Mouse (Mus musculus) monocyte, adult 5-6 weeks (primary cell): ENCODE measurements around the gene Gm10337. TPM values are rescaled to one million over a fixed set of nuclear protein-coding genes. Genes with fewer than 3 reads are reported as not detected.

ENCODE experiments used
- ATAC-seq: fragments of 153-309, 156-312 bp; replicated peaks from 2 replicates; pipeline ENCODE4 v1.8.0; 2017; ENCODE audit warnings: mild to moderate bottlenecking; ENCODE audit not compliant: low TSS enrichment, insufficient number of reproducible peaks, severe bottlenecking, poor library complexity, low FRiP score
- total RNA-seq: library from RNA; stranded (forward); fragments of 200-1000, 200-491, 200-594 nt; gene quantifications from 3 replicates; pipeline ENCODE4 v1.2.3, GENCODE M21; 2017

The Gm10337 gene
- total RNA-seq, 1 experiment from 2014 or later: not detected

- no peak for ATAC-seq
These were observed 15.9 kb upstream of the Gm10337 start for GRCm38 (mm10) chr15:102487664-102488063.

GRCm38 (mm10) chr15:102498322-102498721, 5.2 kb upstream of the Gm10337 start:
- no peak for ATAC-seq

- no peak for ATAC-seq
These were observed 4.2 kb upstream of the Gm10337 start for GRCm38 (mm10) chr15:102499370-102499769.

- ATAC-seq: no peak
These were observed 3.7 kb upstream of the Gm10337 start for GRCm38 (mm10) chr15:102499851-102500250.

GRCm38 (mm10) chr15:102500479-102500878, 3.0 kb upstream of the Gm10337 start:
- ATAC-seq: no peak

GRCm38 (mm10) chr15:102501084-102501814, 2.3 kb upstream of the Gm10337 start:
- no peak for ATAC-seq

- no peak for ATAC-seq
These were observed 1.2 kb upstream of the Gm10337 start for GRCm38 (mm10) chr15:102502254-102502840.

- ATAC-seq: no peak
These were observed 631 bp downstream of the Gm10337 start for GRCm38 (mm10) chr15:102503924-102504782.

GRCm38 (mm10) chr15:102505073-102505769, 1.7 kb downstream of the Gm10337 start:
- ATAC-seq: no peak

- ATAC-seq: no peak
These were observed 2.4 kb downstream of the Gm10337 start for GRCm38 (mm10) chr15:102505770-102506463.

- ATAC-seq: no peak
These were observed 2.9 kb downstream of the Gm10337 start for GRCm38 (mm10) chr15:102506464-102506830.

GRCm38 (mm10) chr15:102506864-102507263, 3.3 kb downstream of the Gm10337 start:
- no peak for ATAC-seq

- ATAC-seq: no peak
These were observed 4.0 kb downstream of the Gm10337 start for GRCm38 (mm10) chr15:102507561-102507960.

GRCm38 (mm10) chr15:102508336-102508735, 4.8 kb downstream of the Gm10337 start:
- no peak for ATAC-seq

GRCm38 (mm10) chr15:102510110-102510509, 6.6 kb downstream of the Gm10337 start:
- ATAC-seq: no peak

GRCm38 (mm10) chr15:102510590-102511284, 7.2 kb downstream of the Gm10337 start:
- peak; percentile 78 for ATAC-seq

- no peak for ATAC-seq
These were observed 7.8 kb downstream of the Gm10337 start for GRCm38 (mm10) chr15:102511285-102511833.

- no peak for ATAC-seq
These were observed 8.5 kb downstream of the Gm10337 start for GRCm38 (mm10) chr15:102512010-102512409.
